Mouse (Mus musculus): ENCODE data around the gene Dnajc3. TPM values are rescaled to one million over a fixed set of nuclear protein-coding genes. Genes with fewer than 3 reads are reported as not detected.

Gene Dnajc3
- polyA plus RNA-seq (2017; shearing (Covaris generic)), result 77.8 TPM

DNA sequence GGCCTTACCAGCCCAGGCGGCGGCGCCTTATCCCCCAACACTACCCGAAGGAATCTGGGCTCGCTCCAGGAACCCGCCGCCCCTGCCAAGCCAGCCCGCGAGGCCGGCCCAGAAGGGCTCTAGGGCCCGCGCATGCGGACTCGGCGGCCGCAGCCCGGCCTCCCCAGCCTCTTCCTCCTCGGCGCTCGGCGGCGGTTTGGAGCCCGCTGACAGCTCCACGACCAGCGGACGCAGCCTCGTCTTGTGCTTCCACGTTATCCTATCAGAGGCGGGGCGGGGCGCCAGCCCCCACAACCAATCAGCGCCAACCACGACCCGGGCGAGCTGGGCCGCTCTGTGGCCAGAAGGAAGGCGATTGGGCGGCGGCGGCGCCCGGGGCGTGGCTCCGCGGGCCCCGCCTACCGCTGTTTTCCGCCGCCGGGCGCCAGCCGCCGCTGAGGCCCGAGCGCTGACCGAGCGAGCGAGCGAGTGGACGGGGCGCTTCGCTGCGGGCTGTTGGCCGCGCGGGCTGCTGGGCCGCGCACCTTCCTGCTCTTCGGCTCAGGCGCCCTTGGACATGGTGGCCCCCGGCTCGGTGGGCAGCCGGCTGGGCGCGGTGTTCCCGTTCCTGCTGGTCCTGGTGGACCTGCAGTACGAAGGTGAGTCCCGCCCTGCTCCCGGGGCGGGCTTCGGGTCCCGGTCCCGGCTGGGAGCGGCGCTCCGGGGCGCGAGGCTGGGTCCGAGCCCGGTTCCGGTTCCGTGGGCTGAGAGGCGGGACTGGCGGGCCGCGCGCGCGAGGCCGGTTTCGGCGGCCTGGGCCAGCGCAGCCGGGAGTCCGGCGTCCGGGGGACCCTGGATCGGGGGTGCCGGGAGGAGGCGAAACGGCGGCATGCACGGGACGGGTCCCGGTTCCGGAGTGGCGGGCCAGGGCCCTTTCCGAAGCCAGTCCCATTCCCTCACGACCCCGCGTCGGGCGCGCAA, at the start of gene Dnajc3:
Gene Dnajc3, plus strand, starts transcription at position 444 of the 960 bp plus-strand sequence.

DNA sequence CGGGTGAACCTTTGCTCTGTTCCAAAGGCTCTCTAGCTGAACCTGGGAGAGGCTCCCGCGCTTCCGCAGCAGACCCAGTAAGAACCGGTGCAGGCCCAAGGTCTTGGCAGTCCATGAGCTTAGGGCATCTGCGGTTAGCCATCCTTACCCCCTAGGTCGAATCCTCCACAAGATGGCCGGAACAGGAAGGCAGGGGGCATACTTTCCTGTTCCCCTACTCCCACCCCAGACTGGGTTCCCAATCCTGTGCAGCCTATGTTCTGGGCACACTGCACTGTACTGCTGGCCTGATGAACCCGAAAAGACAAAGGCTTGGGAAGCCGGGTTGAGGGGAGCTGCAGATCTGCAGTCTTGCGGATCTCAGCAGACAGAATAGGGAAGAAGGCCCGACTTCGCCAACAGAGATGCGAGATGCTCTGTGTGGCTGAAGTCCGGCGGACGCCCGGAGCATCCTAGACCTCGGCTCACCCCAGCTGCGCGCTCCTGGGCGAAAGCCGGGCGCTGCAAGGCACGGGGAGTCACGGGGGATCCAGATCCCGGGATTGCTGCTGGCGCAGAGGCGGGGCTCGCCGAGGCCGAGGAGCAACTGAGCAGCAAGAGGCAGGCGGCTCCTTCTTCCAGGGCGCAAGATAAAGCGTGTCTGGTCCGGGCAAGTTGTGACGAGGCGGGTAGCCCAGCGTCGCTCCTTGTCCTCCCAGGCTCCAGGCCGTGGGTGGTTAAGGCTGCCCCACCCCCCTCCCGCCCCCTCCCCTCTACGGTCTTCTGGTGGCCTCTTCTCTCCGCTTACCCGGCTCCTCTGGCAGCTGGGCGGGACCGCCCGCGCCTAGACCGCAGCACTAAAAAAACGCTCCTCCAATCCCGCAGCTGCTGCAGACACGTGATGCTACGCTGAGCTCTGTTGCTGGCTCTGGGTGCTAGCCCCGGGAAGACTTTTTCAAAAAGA, 12.8 kb upstream of the Dnajc3 start, which contains the start of gene Dzip1:
Gene Dzip1, minus strand, starts transcription at position 788 of the 943 bp plus-strand sequence.

Other genes starting within 250 kb of the Dnajc3 start
- 17.9 TPM for gene Abcc4, start 231.8 kb upstream of the Dnajc3 start, polyA plus RNA-seq (2017; shearing (Covaris generic))
- 0.67 TPM for gene Cldn10, start 150.1 kb upstream of the Dnajc3 start, polyA plus RNA-seq (2017; shearing (Covaris generic))
- gene Dzip1, start 12.5 kb upstream of the Dnajc3 start, polyA plus RNA-seq (2017; shearing (Covaris generic)), result 12.7 TPM
- gene Uggt2, start 161.5 kb downstream of the Dnajc3 start, polyA plus RNA-seq (2017; shearing (Covaris generic)), result 1.7 TPM
- not detected for gene Hs6st3, start 200.4 kb downstream of the Dnajc3 start, polyA plus RNA-seq (2017; shearing (Covaris generic))